Mouse (Mus musculus): Measurements from ENCODE around the gene 2010111I01Rik. TPM values are rescaled to one million over a fixed set of nuclear protein-coding genes. Genes with fewer than 3 reads are reported as not detected.
A peak's percentile ranks its signal among the peaks of the same experiment; 100 is the strongest.

The 2010111I01Rik gene
- polyA plus RNA-seq, 1 experiment = 85.1 TPM

GRCm38 (mm10) chr13:63015362-63015761 is 50.7 kb downstream of the 2010111I01Rik start:
- DNase-seq (ENCODE audit: low read depth, low spot score) = no peak
- 76% methylated on average over 4 of the region's 4 CpGs for WGBS

- 92% methylated on average over 3 of the region's 3 CpGs for WGBS
- DNase-seq (ENCODE audit: low read depth, low spot score) = no peak
Measured at GRCm38 (mm10) chr13:63016056-63016455, 51.4 kb downstream of the 2010111I01Rik start.

GRCm38 (mm10) chr13:63023243-63024217 is 58.8 kb downstream of the 2010111I01Rik start:
- 38% methylated on average over 7 of the region's 7 CpGs for whole genome bisulfite sequencing
- no peak for DNase-seq (ENCODE audit: low read depth, low spot score)

GRCm38 (mm10) chr13:63030023-63030422 is 65.3 kb downstream of the 2010111I01Rik start:
- DNase-seq (ENCODE audit: low read depth, low spot score) = no peak
- 37% methylated on average over 1 of the region's 1 CpGs for WGBS

GRCm38 (mm10) chr13:63031244-63031643 is 66.6 kb downstream of the 2010111I01Rik start:
- no peak for DNase-seq (ENCODE audit: low read depth, low spot score)

GRCm38 (mm10) chr13:63032304-63032830 is 67.7 kb downstream of the 2010111I01Rik start:
- WGBS = 81% methylated on average over 5 of the region's 5 CpGs
- no peak for DNase-seq (ENCODE audit: low read depth, low spot score)

More at GRCm38 (mm10) chr13:63031244-63031643, 66.6 kb downstream of the 2010111I01Rik start:
- 97% methylated on average over 1 of the region's 1 CpGs for WGBS

GRCm38 (mm10) chr13:63032958-63033357 is 68.3 kb downstream of the 2010111I01Rik start:
- DNase-seq (ENCODE audit: low read depth, low spot score) = no peak
- 72% methylated on average over 8 of the region's 8 CpGs for WGBS

- DNase-seq (ENCODE audit: low read depth, low spot score) = no peak
- 89% methylated on average over 2 of the region's 2 CpGs for WGBS
Measured at GRCm38 (mm10) chr13:63033364-63033763, 68.7 kb downstream of the 2010111I01Rik start.

- 36% methylated on average over 4 of the region's 4 CpGs for WGBS
- no peak for DNase-seq (ENCODE audit: low read depth, low spot score)
Measured at GRCm38 (mm10) chr13:63034666-63035065, 70.0 kb downstream of the 2010111I01Rik start.

GRCm38 (mm10) chr13:63037906-63038305 is 73.2 kb downstream of the 2010111I01Rik start:
- WGBS = 72% methylated on average over 10 of the region's 10 CpGs
- no peak for DNase-seq (ENCODE audit: low read depth, low spot score)

- no peak for DNase-seq (ENCODE audit: low read depth, low spot score)
- WGBS = 90% methylated on average over 2 of the region's 2 CpGs
Measured at GRCm38 (mm10) chr13:63038415-63038814, 73.7 kb downstream of the 2010111I01Rik start.

- DNase-seq (ENCODE audit: low read depth, low spot score) = no peak
- WGBS = 63% methylated on average over 1 of the region's 1 CpGs
Measured at GRCm38 (mm10) chr13:63038871-63039270, 74.2 kb downstream of the 2010111I01Rik start.

GRCm38 (mm10) chr13:63039326-63039725 is 74.6 kb downstream of the 2010111I01Rik start:
- WGBS = 57% methylated on average over 6 of the region's 6 CpGs

GRCm38 (mm10) chr13:63039848-63040247 is 75.2 kb downstream of the 2010111I01Rik start:
- WGBS = 81% methylated on average over 2 of the region's 2 CpGs
- no peak for DNase-seq (ENCODE audit: low read depth, low spot score)

More at GRCm38 (mm10) chr13:63039326-63039725, 74.6 kb downstream of the 2010111I01Rik start:
- DNase-seq (ENCODE audit: low read depth, low spot score) = no peak

GRCm38 (mm10) chr13:63045504-63046205 is 81.0 kb downstream of the 2010111I01Rik start:
- WGBS = 70% methylated on average over 2 of the region's 2 CpGs
- no peak for DNase-seq (ENCODE audit: low read depth, low spot score)

GRCm38 (mm10) chr13:63046206-63047020 is 81.7 kb downstream of the 2010111I01Rik start:
- WGBS = 23% methylated on average over 7 of the region's 7 CpGs
- peak; percentile 94 for DNase-seq (ENCODE audit: low read depth, low spot score)

- WGBS = 81% methylated on average over 1 of the region's 1 CpGs
Measured at GRCm38 (mm10) chr13:63063706-63064105, 99.0 kb downstream of the 2010111I01Rik start.

GRCm38 (mm10) chr13:63066607-63067006 is 101.9 kb downstream of the 2010111I01Rik start:
- DNase-seq (ENCODE audit: low read depth, low spot score) = no peak
- 68% methylated on average over 1 of the region's 1 CpGs for WGBS

More at GRCm38 (mm10) chr13:63063706-63064105, 99.0 kb downstream of the 2010111I01Rik start:
- DNase-seq (ENCODE audit: low read depth, low spot score) = no peak
